Mouse (Mus musculus) G1E (cell line): ENCODE results near the gene Sppl2a. TPM values are rescaled to one million over a fixed set of nuclear protein-coding genes. Genes with fewer than 3 reads are reported as not detected.
A peak's percentile ranks its signal among the peaks of the same experiment; 100 is the strongest.
"Not testable (repeated sequence)": the region's sequence is repeated elsewhere in the genome, so short reads cannot be mapped to it uniquely, and the experiment has no call there.

Experiments used
- ATAC-seq: 2 replicates; pipeline ENCODE4 v1.8.0; 2016; ENCODE audit warnings: mild to moderate bottlenecking; ENCODE audit not compliant: insufficient number of reproducible peaks, poor library complexity, low FRiP score, severe bottlenecking; ENCODE audit errors: extremely low read depth
- DNase-seq: peaks from one replicate; pipeline ENCODE4 v3.0.0; 2012; ENCODE audit warnings: low spot score
- H3K27me3 ChIP-seq: 2 replicates; pipeline ENCODE4 v1.6.1; 2012; ENCODE audit warnings: mild to moderate bottlenecking, low read length, inconsistent platforms; ENCODE audit not compliant: insufficient read depth
- H3K36me3 ChIP-seq: replicated peaks from 2 replicates; pipeline ENCODE3; 2012; ENCODE audit warnings: mild to moderate bottlenecking, inconsistent platforms
- H3K4me1 ChIP-seq: 2 replicates; pipeline ENCODE4 v1.6.1; 2012; ENCODE audit warnings: low read depth, low read length, inconsistent platforms, mixed read lengths; ENCODE audit not compliant: insufficient read depth
- H3K4me3 ChIP-seq: 2 replicates; pipeline ENCODE4 v1.5.1; 2012; ENCODE audit warnings: low read depth, mild to moderate bottlenecking, inconsistent platforms, low read length, moderate library complexity, mixed read lengths
- H3K9me3 ChIP-seq: replicated peaks from 2 replicates; pipeline ENCODE4 v1.6.1; 2012; ENCODE audit warnings: inconsistent platforms
- CTCF ChIP-seq: IDR thresholded peaks from 2 replicates; pipeline ENCODE4 v1.5.1; 2012; ENCODE audit warnings: low read depth, low read length, inconsistent platforms, mixed read lengths
- GATA1 ChIP-seq: IDR thresholded peaks from 2 replicates; pipeline ENCODE4 v1.6.1; 2012; ENCODE audit warnings: borderline replicate concordance, low read length, inconsistent platforms, mixed read lengths
- GATA2 ChIP-seq: IDR thresholded peaks from 2 replicates; pipeline ENCODE4 v1.6.1; 2012; ENCODE audit warnings: low read depth, low read length, inconsistent platforms, borderline replicate concordance
- POLR2AphosphoS5 ChIP-seq: IDR thresholded peaks from 2 replicates; pipeline ENCODE4 v1.6.1; 2012; ENCODE audit warnings: low read depth, low read length, inconsistent platforms; ENCODE audit not compliant: insufficient replicate concordance
- TAL1 ChIP-seq: conservative IDR thresholded peaks from 2 replicates; pipeline ENCODE4 v1.6.1; 2012; ENCODE audit warnings: low read depth, low read length, inconsistent platforms, mixed read lengths
- polyA plus RNA-seq: library from polyadenylated mRNA; stranded (reverse); fragments of >175 nt; gene quantifications from 2 replicates; pipeline ENCODE4 v1.2.3, GENCODE M21; 2012
- total RNA-seq, 2 experiments: library from RNA; stranded (forward) in 1 of 2; stranded (reverse) in 1 of 2; fragments of 200-1000 nt in 1 of 2; fragments of >200 nt in 1 of 2; fragmentation: Nextera tagmentation in 1 of 2; gene quantifications; 2 replicates each; pipeline ENCODE4 v1.2.3; 2014 to 2017

The Sppl2a gene
- total and polyA plus RNA-seq, 3 experiments: 6.4 to 63.4 (median 49.0) TPM

GRCm38 (mm10) chr2:126891743-126892142 is 41.3 kb downstream of the Sppl2a start:
- H3K4me3 ChIP-seq: no peak overlapping the region
- no peaks in the 10 kb centered on the region for H3K27me3 ChIP-seq
- peaks cover 37% of the 10 kb centered on the region for H3K36me3 ChIP-seq
- ATAC-seq: no peak
- DNase-seq: no peak
- H3K9me3 ChIP-seq: no peaks in the 10 kb centered on the region
- no peaks in the 10 kb centered on the region for H3K4me1 ChIP-seq
- no peak for TF ChIP-seq TAL1

GRCm38 (mm10) chr2:126887141-126887540 is 45.9 kb downstream of the Sppl2a start:
- DNase-seq (no peak), ATAC-seq (no peak)
- peaks cover 13% of the 10 kb centered on the region for H3K36me3 ChIP-seq
- H3K4me1 ChIP-seq: no peaks in the 10 kb centered on the region
- TF ChIP-seq GATA1 (no peak), TAL1 (no peak), POLR2AphosphoS5 (no peak), GATA2 (no peak), CTCF (no peak)
- no peaks in the 10 kb centered on the region for H3K9me3 ChIP-seq
- H3K27me3 ChIP-seq: no peaks in the 10 kb centered on the region
- no peak overlapping the region for H3K4me3 ChIP-seq

DNA sequence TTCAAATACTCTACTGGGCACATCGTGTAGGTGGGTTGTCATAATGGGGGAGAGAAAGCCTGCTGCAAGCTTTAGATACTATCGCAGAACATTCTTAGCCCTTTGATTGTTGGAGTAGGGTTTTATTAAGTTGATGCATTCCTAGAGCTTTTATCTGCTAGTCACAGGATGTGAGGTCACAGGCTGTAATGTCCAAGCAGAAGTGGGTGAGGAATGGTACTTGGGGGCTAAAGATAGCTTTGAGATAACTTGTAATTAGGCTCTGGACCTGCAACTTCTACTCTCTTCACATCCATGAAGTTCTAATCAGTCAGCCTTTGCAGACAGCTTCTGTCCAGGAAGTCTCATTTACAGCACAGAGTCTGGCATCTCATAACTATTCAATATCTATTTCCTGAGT is 47.2 kb downstream of the Sppl2a start:
- DNase-seq: no peak
- Histone ChIP-seq H3K4me1 (no peaks in the 10 kb centered on the region), H3K27me3 (no peaks in the 10 kb centered on the region), H3K4me3 (no peak overlapping the region), H3K9me3 (no peaks in the 10 kb centered on the region), H3K36me3 (peaks cover 10% of the 10 kb centered on the region)
- TF ChIP-seq CTCF (no peak), POLR2AphosphoS5 (no peak), GATA1 (no peak), GATA2 (no peak), TAL1 (no peak)
- no peak for ATAC-seq

DNA sequence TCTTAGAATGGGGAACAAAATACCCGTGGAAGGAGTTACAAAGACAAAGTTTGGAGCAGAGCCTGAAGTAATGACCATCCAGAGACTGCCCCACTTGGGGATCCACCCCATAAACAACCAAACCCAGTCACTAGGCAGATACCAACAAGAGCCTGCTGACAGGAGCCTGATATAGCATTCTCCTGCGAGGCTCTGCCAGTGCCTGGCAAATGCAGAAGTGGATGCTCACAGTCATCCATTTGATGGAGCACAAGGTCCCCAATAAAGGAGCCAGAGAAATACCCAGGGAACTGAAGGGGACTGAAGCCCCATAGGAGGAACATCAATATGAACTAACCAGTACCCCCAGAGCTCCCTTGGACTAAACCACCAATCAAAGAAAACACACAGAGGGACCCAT is 50.3 kb downstream of the Sppl2a start:
- not testable (repeated sequence) for DNase-seq, H3K36me3 ChIP-seq, H3K27me3 ChIP-seq, H3K9me3 ChIP-seq, H3K4me1 ChIP-seq, ATAC-seq, H3K4me3 ChIP-seq

- no peaks in the 10 kb centered on the region for H3K27me3 ChIP-seq
- ATAC-seq: no peak
- H3K9me3 ChIP-seq: no peaks in the 10 kb centered on the region
- H3K4me3 ChIP-seq: no peak overlapping the region
- TF ChIP-seq GATA1: no peak
- no peak for TF ChIP-seq CTCF
- TF ChIP-seq GATA2: no peak
- no peak for TF ChIP-seq POLR2AphosphoS5
- TF ChIP-seq TAL1: no peak
- peaks cover 25% of the 10 kb centered on the region for H3K4me1 ChIP-seq
- no peak for DNase-seq
- H3K36me3 ChIP-seq: no peaks in the 10 kb centered on the region
These were observed 55.0 kb downstream of the Sppl2a start for GRCm38 (mm10) chr2:126877991-126878390.

DNA sequence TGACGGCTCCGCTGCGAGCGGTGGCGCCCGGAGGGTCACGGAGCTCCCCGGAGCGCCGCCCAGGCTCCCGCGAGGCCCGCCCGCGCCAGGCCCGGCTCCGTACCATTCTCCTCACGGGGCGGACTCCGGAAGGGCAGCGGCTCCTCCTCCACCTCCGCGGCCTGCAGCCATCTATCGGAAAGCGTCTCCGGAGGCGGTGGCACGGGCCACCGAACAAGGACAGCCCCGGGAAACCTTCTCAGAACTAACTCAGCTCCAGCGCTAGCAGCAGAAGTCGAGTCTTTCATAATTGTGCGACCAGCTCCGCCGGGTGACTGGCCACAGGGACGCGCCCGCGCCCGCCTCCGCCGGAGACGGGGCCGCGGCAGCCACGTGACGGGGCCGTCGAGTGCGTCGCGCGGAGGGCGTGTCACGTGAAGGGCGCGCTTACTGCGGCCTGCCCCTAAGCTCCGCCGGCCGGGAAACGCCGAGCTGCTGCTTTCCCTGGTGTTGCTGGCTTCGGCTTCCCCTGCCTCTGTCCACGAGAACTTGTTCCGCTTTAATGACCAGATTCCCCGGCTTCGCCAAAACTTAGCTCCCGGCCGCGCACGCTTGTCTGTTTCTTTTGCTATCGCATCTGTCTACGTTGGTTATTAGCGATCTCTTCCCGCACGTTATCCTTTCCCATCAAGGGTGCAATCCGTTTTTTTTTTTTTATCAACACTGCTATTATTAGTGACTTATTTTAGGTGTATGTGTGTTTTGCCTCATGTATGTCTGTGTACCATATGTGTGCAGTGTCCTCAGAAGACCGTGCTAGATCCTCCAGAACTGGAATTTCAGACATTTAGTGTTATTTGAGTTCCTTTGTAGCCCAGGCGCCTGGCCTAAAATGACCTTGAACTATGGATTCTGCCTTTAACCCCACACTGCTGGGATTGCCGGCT is 56.9 kb downstream of the Sppl2a start, which contains the start of gene Trpm7:
Gene Trpm7 (minus strand): TSS at position 360 of the 926 bp plus-strand sequence.
- Histone ChIP-seq H3K27me3 (no peaks in the 10 kb centered on the region), H3K4me3 (peak within 1 kb of the TSS; percentile 71), H3K9me3 (no peaks in the 10 kb centered on the region), H3K36me3 (peaks cover 3% of the 10 kb centered on the region), H3K4me1 (peaks cover 28% of the 10 kb centered on the region)
- no peak for TF ChIP-seq GATA1
- TF ChIP-seq TAL1: no peak
- no peak for TF ChIP-seq POLR2AphosphoS5
- no peak for TF ChIP-seq GATA2
- ATAC-seq (peak; percentile 78), DNase-seq (peak; percentile 87)

GRCm38 (mm10) chr2:126875516-126875835 is 57.6 kb downstream of the Sppl2a start:
- peak overlapping the region; percentile 71 for H3K4me3 ChIP-seq
- ATAC-seq (no peak; the same call in 1 of the 2 replicates), DNase-seq (peak; percentile 21)
- TF ChIP-seq POLR2AphosphoS5 (no peak), CTCF (no peak), GATA1 (no peak), GATA2 (no peak), TAL1 (no peak)
- H3K27me3 ChIP-seq: no peaks in the 10 kb centered on the region
- peaks cover 3% of the 10 kb centered on the region for H3K36me3 ChIP-seq
- H3K9me3 ChIP-seq: no peaks in the 10 kb centered on the region
- H3K4me1 ChIP-seq: peaks cover 28% of the 10 kb centered on the region
